Mouse (Mus musculus) heart, adult 2 months (tissue): ENCODE measurements around the gene Rabep1. TPM values are rescaled to one million over a fixed set of nuclear protein-coding genes. Genes with fewer than 3 reads are reported as not detected.
A peak's percentile ranks its signal among the peaks of the same experiment; 100 is the strongest.

Experiments used
- DNase-seq, 2 experiments: peaks; one replicate each; pipeline ENCODE4 v3.0.0; 2021
- H3K27ac ChIP-seq: fragments of 200-600 bp; 2 replicates; pipeline ENCODE4 v1.8.1; 2022
- H3K27me3 ChIP-seq: fragments of 200-500 bp; 2 replicates; pipeline ENCODE4 v1.6.1; 2012; ENCODE audit warnings: mild to moderate bottlenecking, low read length, inconsistent platforms, mixed read lengths; ENCODE audit not compliant: control insufficient read depth, insufficient read depth
- H3K36me3 ChIP-seq: fragments of 200-500 bp; 2 replicates; pipeline ENCODE4 v1.6.1; 2012; ENCODE audit warnings: low read length, inconsistent platforms; ENCODE audit not compliant: control insufficient read depth, insufficient read depth
- H3K4me1 ChIP-seq: fragments of 200-500 bp; 2 replicates; pipeline ENCODE4 v1.6.1; 2011; ENCODE audit warnings: low read length; ENCODE audit not compliant: control insufficient read depth, insufficient read depth
- H3K4me3 ChIP-seq: fragments of 200-600 bp; 2 replicates; pipeline ENCODE4 v1.8.1; 2022
- H3K79me2 ChIP-seq: fragments of 200-500 bp; replicated peaks from 2 replicates; pipeline ENCODE4 v1.6.1; 2012; ENCODE audit warnings: mild to moderate bottlenecking, inconsistent platforms, low read length, moderate library complexity, mixed read lengths; ENCODE audit not compliant: control insufficient read depth, insufficient read depth
- H3K9ac ChIP-seq: fragments of 200-500 bp; 2 replicates; pipeline ENCODE4 v1.6.1; 2012; ENCODE audit warnings: low read depth, mild to moderate bottlenecking, control low read depth, inconsistent platforms, low read length, mixed read lengths
- CTCF ChIP-seq: fragments of 200-600 bp; IDR thresholded peaks from 2 replicates; pipeline ENCODE4 v1.8.1; 2022; ENCODE audit warnings: antibody characterized with exemption, mild to moderate bottlenecking, moderate library complexity
- EP300 ChIP-seq: fragments of 200-500 bp; IDR thresholded peaks from 2 replicates; pipeline ENCODE4 v1.6.1; 2011; ENCODE audit warnings: low read depth, low read length, control low read depth; ENCODE audit not compliant: insufficient read depth
- POLR2A ChIP-seq: fragments of 200-500 bp; IDR thresholded peaks from 2 replicates; pipeline ENCODE4 v1.6.1; 2011; ENCODE audit warnings: mild to moderate bottlenecking, low read depth, low read length, control low read depth; ENCODE audit not compliant: insufficient read depth
- WGBS: fragments of 180-500 bp; shearing (Covaris S2); methylation state at CpG from one replicate; pipeline ENCODE4 v1.1.7; 2018; 5-methylcytosine and 5-hydroxymethylcytosine counted together
- intact Hi-C: fragments of 180-260 bp; cut with DNase I; formaldehyde crosslinking; loops from one replicate; pipeline ENCODE4 v1.15.1; 2025
- polyA plus RNA-seq: library from polyadenylated mRNA; depleted of rRNA; stranded (reverse); fragments of >200 nt; gene quantifications from 2 replicates; pipeline ENCODE4 v1.2.3, GENCODE M21; 2012
- total RNA-seq, 2 experiments: library from RNA; stranded (reverse); gene quantifications; 2 replicates each; pipeline ENCODE4 v1.2.3; 2021

Rabep1 gene
- total and polyA plus RNA-seq, 3 experiments: 3.7 to 37.2 (median 36.0) TPM

GRCm38 (mm10) chr11:70805641-70806175, 38.9 kb upstream of the Rabep1 start:
- no peak overlapping the region for H3K9ac ChIP-seq
- H3K36me3 ChIP-seq: no peaks in the 10 kb centered on the region
- 53% methylated on average over 8 of the region's 8 CpGs for WGBS
- intact Hi-C loops: no loop called here
- no peaks in the 10 kb centered on the region for H3K27me3 ChIP-seq
- TF ChIP-seq CTCF (no peak), EP300 (no peak), POLR2A (no peak)
- peak overlapping the region; percentile 53 for H3K27ac ChIP-seq
- H3K4me3 ChIP-seq: no peak overlapping the region
- peaks cover 14% of the 10 kb centered on the region for H3K4me1 ChIP-seq
- no peak for DNase-seq
- no peaks in the 10 kb centered on the region for H3K79me2 ChIP-seq

- Histone ChIP-seq H3K27ac (no peak overlapping the region), H3K4me3 (no peak overlapping the region), H3K79me2 (no peaks in the 10 kb centered on the region), H3K9ac (no peak overlapping the region), H3K4me1 (peaks cover 14% of the 10 kb centered on the region), H3K36me3 (no peaks in the 10 kb centered on the region), H3K27me3 (no peaks in the 10 kb centered on the region)
- DNase-seq: peak in 1 of 2 experiments; percentile 24
- TF ChIP-seq POLR2A (no peak), CTCF (no peak), EP300 (no peak)
- WGBS: 50% methylated on average over 4 of the region's 4 CpGs
- intact Hi-C loops: no loop called here
Measured at GRCm38 (mm10) chr11:70806697-70807096, 37.9 kb upstream of the Rabep1 start.

DNA sequence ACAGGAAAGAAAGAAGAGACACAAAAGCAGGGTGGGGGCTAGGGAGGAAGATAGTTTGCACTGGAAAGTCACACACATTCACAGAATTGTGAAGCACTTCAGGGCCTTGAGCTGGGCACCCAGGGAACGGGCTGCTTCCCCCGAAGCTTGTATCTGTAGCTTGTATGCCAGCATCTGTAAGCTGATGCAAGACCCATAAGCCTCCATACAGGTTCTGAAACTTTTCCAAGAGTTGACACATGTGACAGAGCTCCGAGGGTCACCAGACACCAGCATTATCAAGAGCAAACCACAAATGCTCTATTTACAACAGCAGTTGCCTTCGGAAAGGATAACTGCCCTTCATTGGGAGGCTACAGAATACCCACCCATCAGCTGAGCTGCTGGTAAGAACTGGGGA, 36.9 kb upstream of the Rabep1 start:
- intact Hi-C loops: no loop called here
- no peak for DNase-seq
- H3K4me1 ChIP-seq: peaks cover 14% of the 10 kb centered on the region
- H3K27ac ChIP-seq: no peak overlapping the region
- 74% methylated on average over 4 of the region's 4 CpGs for WGBS
- no peaks in the 10 kb centered on the region for H3K79me2 ChIP-seq
- no peak overlapping the region for H3K9ac ChIP-seq
- no peak overlapping the region for H3K4me3 ChIP-seq
- TF ChIP-seq POLR2A (no peak), EP300 (no peak), CTCF (no peak)
- H3K27me3 ChIP-seq: no peaks in the 10 kb centered on the region
- H3K36me3 ChIP-seq: no peaks in the 10 kb centered on the region

DNA sequence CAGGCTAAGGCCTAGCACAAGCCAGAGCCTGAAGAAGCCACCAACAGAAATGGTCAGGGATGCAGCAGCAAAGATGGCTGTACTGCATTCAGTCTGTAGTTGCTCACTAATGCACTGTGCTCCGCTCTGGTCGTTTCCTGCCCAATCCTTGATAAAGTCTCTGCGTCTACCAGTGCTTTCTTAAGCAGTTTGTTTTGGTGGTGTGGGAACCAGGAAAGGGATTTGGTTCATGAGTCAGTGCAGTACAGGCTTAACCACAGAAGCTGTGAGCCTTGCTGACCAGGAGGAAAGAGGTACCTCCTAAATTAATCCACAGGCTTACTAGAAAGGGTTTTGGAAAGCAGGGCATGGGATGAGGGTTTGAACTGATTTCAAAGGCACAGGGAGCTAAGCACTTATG, 36.5 kb upstream of the Rabep1 start:
- no peak for DNase-seq
- no peak for TF ChIP-seq EP300
- TF ChIP-seq CTCF: no peak
- no peak for TF ChIP-seq POLR2A
- Histone ChIP-seq H3K36me3 (no peaks in the 10 kb centered on the region), H3K9ac (no peak overlapping the region), H3K27me3 (no peaks in the 10 kb centered on the region), H3K27ac (no peak overlapping the region), H3K4me3 (no peak overlapping the region), H3K4me1 (peaks cover 12% of the 10 kb centered on the region), H3K79me2 (no peaks in the 10 kb centered on the region)
- intact Hi-C loops: no loop called here
- 38% methylated on average over 3 of the region's 3 CpGs for WGBS

GRCm38 (mm10) chr11:70809011-70809410, 35.6 kb upstream of the Rabep1 start:
- intact Hi-C loops: no loop called here
- Histone ChIP-seq H3K4me1 (peaks cover 8% of the 10 kb centered on the region), H3K4me3 (no peak overlapping the region), H3K79me2 (no peaks in the 10 kb centered on the region), H3K36me3 (no peaks in the 10 kb centered on the region), H3K27ac (no peak overlapping the region), H3K27me3 (no peaks in the 10 kb centered on the region), H3K9ac (no peak overlapping the region)
- TF ChIP-seq CTCF (no peak), POLR2A (no peak), EP300 (no peak)
- WGBS: 35% methylated on average over 1 of the region's 1 CpGs
- DNase-seq: no peak

DNA sequence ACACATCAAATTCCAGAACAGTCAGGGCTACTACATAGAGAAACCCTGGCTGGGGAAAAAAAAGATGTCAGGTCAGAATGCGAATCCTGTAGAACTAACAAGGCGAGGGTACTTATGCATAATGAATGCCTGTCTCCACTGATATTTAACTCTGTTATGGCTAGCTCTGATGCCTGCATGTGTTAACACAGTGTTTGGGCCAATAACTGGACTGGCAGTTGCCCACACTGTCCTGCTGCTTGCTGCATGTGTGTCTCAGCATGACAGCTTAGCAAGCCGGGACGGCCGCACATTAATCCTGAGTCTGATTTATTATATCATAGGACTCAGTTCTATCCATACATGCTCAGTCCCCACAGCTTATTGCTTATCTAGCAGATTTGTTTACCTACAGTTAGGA, 33.5 kb upstream of the Rabep1 start:
- Histone ChIP-seq H3K36me3 (no peaks in the 10 kb centered on the region), H3K4me3 (no peak overlapping the region), H3K9ac (no peak overlapping the region), H3K79me2 (no peaks in the 10 kb centered on the region), H3K27ac (no peak overlapping the region), H3K27me3 (no peaks in the 10 kb centered on the region), H3K4me1 (peaks cover 2% of the 10 kb centered on the region; the same call in 1 of the 2 replicates)
- DNase-seq: no peak
- intact Hi-C loops: no loop called here
- no peak for TF ChIP-seq CTCF
- no peak for TF ChIP-seq POLR2A
- TF ChIP-seq EP300: no peak
- 78% methylated on average over 5 of the region's 5 CpGs for WGBS
